Mouse (Mus musculus): ENCODE results near the gene Crlf3. TPM values are rescaled to one million over a fixed set of nuclear protein-coding genes. Genes with fewer than 3 reads are reported as not detected.

Crlf3 gene
- polyA plus RNA-seq (2015; fragmentation: Nextera tagmentation; extraction: Ambion mirVana) = 22.4 and 23.9 TPM in 2 replicates

DNA sequence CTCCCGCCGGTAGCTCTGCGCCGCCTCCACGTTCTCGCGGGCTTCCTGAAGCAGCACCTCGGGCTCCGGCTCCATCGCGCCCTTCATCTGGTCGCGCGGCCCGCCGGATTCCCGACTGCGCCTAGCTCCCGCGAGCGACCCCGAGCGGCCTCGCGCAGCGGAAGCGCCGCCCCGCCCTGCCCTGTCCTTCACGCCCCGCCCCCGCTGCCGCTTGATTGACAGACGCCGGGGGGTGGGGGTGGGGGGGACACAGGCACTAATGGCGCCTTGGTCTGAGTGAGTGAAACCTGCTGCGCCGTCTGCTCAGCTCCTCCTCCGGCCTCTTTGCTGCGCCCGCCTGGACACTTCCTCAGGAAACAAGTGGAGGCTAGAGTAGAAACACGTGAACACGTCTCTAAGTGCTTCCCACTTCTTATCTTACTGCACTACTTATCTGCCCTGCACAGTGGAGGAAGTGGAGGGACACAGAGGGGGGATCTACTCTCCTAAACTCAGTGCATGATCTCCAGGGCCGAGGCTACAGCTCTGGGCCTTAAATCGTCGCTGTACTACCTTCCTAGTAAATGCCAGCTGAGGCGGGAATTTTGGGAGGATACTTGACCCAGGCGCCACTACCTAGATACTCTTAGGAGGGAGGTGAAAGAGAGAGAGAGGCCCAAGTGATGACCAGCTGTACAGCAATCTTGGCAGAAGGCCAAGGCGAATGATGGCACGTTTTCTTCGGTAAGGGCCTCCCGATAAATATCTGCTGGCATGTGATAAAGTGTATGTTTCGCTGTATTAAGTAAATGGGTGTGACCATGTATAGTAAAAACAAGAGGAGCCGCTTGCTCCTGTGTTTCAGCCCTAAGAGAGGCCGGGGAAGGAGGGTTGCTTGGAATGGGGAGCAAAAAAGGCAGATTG, at the start of gene Crlf3:
TSS of gene Crlf3 (minus strand) at position 166 of the 903 bp plus-strand sequence.

DNA sequence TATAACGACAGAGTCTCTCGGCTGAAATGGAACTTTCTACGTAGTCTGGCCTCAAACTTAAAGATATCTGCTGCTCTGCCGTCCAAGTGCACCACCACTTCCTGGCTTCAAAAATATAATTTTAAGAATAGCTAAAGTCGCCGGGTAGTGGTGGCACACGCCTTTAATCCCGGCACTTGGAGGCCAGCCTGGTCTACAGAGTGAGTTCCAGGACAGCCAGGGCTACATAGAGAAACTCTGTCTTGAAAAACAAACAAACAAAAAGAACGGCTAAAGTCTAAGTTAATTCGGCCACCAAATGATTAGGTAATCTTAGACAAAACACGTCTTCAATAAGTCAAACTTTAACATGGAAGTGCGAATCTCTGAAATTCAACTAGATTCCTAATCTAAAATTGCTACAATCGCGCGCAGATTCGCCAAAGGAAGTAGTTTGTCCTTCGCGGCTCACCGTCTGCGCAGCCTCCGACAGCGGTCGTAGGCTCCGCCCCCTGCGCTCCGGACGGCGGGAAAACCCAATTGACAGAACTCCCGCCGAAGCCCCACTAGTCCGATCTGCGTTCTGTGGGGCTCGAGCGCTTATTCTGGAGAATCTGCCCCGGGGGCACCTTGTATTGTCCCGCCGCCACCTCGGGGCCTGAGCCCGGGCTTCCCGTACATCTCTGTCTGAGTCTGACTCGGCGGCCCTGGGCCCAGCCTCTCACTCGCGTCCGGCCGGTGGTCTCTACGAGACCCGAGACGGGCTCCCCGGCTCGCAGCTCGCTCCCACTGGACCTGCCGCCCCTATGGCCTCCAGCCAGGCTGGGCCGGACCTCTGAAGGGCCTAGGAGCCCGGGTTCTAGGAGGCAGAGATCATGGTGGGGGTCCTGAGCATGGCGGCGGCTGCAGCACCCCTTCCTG, 8.4 kb upstream of the Crlf3 start, which contains the start of gene Atad5:
TSS of gene Atad5 (plus strand) at position 484 of the 900 bp plus-strand sequence.

Other genes with a start within 250 kb of the Crlf3 start
- 20.1 and 33.0 TPM in 2 replicates for gene Utp6, start 118.6 kb downstream of the Crlf3 start, polyA plus RNA-seq (2015; fragmentation: Nextera tagmentation; extraction: Ambion mirVana)
- 10.6 and 14.7 TPM in 2 replicates for gene Suz12, start 87.9 kb downstream of the Crlf3 start, polyA plus RNA-seq (2015; fragmentation: Nextera tagmentation; extraction: Ambion mirVana)
- 2.5 and 3.8 TPM in 2 replicates for gene Atad5, start 8.4 kb upstream of the Crlf3 start, polyA plus RNA-seq (2015; fragmentation: Nextera tagmentation; extraction: Ambion mirVana)
- gene Tefm, start 61.2 kb upstream of the Crlf3 start, polyA plus RNA-seq (2015; fragmentation: Nextera tagmentation; extraction: Ambion mirVana) = 38.8 and 53.8 TPM in 2 replicates
- gene Adap2, start 73.1 kb upstream of the Crlf3 start, polyA plus RNA-seq (2015; fragmentation: Nextera tagmentation; extraction: Ambion mirVana) = 2.5 and 5.5 TPM in 2 replicates
- 10.3 and 17.5 TPM in 2 replicates for gene Rnf135, start 102.9 kb upstream of the Crlf3 start, polyA plus RNA-seq (2015; fragmentation: Nextera tagmentation; extraction: Ambion mirVana)
- gene Rhot1, start 128.0 kb upstream of the Crlf3 start, polyA plus RNA-seq (2015; fragmentation: Nextera tagmentation; extraction: Ambion mirVana) = 31.3 and 52.9 TPM in 2 replicates
- 2.1 and 2.5 TPM in 2 replicates for gene Rhbdl3, start 219.9 kb upstream of the Crlf3 start, polyA plus RNA-seq (2015; fragmentation: Nextera tagmentation; extraction: Ambion mirVana)